Mouse (Mus musculus) thymus, adult 2 months (tissue): ENCODE results near the gene Mettl16. TPM values are rescaled to one million over a fixed set of nuclear protein-coding genes. Genes with fewer than 3 reads are reported as not detected.
"Not testable (repeated sequence)": the region's sequence is repeated elsewhere in the genome, so short reads cannot be mapped to it uniquely, and the experiment has no call there.

ENCODE experiments used
- DNase-seq: peaks from one replicate; pipeline ENCODE4 v3.0.0; 2021
- H3K27ac ChIP-seq: fragments of 200-500 bp; 2 replicates; pipeline ENCODE4 v1.5.1; 2012; ENCODE audit warnings: low read length, control low read depth; ENCODE audit not compliant: control insufficient read depth, insufficient read depth
- H3K27me3 ChIP-seq: fragments of 200-500 bp; 2 replicates; pipeline ENCODE4 v1.6.1; 2012; ENCODE audit warnings: mild to moderate bottlenecking, low read length, moderate library complexity, mixed read lengths; ENCODE audit not compliant: control insufficient read depth, insufficient read depth
- H3K36me3 ChIP-seq: fragments of 200-500 bp; 2 replicates; pipeline ENCODE4 v1.6.1; 2012; ENCODE audit warnings: mild to moderate bottlenecking, low read length, moderate library complexity; ENCODE audit not compliant: control insufficient read depth, insufficient read depth
- H3K4me1 ChIP-seq: fragments of 200-500 bp; replicated peaks from 2 replicates; pipeline ENCODE4 v1.6.1; 2012; ENCODE audit warnings: low read length; ENCODE audit not compliant: control insufficient read depth, insufficient read depth
- H3K4me3 ChIP-seq: fragments of 200-500 bp; 2 replicates; pipeline ENCODE4 v1.5.1; 2012; ENCODE audit warnings: mild to moderate bottlenecking, low read length, control low read depth, moderate library complexity; ENCODE audit not compliant: control insufficient read depth, insufficient read depth
- CTCF ChIP-seq: fragments of 200-500 bp; IDR thresholded peaks from 2 replicates; pipeline ENCODE4 v1.5.1; 2012; ENCODE audit warnings: mild to moderate bottlenecking, control low read depth, low read length, moderate library complexity, borderline replicate concordance; ENCODE audit not compliant: control insufficient read depth, poor library complexity, insufficient read depth; ENCODE audit errors: extremely low read depth
- POLR2A ChIP-seq: fragments of 200-500 bp; IDR thresholded peaks from 2 replicates; pipeline ENCODE4 v1.6.1; 2012; ENCODE audit warnings: mild to moderate bottlenecking, low read length, control low read depth, moderate library complexity; ENCODE audit not compliant: control insufficient read depth, poor library complexity, insufficient read depth; ENCODE audit errors: extremely low read depth
- WGBS: fragments of 180-500 bp; shearing (Covaris S2); methylation state at CpG from one replicate; pipeline ENCODE4 v1.1.7; 2018; 5-methylcytosine and 5-hydroxymethylcytosine counted together
- polyA plus RNA-seq: library from polyadenylated mRNA; depleted of rRNA; stranded (reverse); fragments of >200 nt; gene quantifications from 2 replicates; pipeline ENCODE4 v1.2.3, GENCODE M21; 2012

Mettl16 gene
- polyA plus RNA-seq, 1 experiment, result 5.3 TPM

- Histone ChIP-seq H3K4me1 (no peaks in the 10 kb centered on the region), H3K27ac (no peak overlapping the region), H3K36me3 (peaks cover 18% of the 10 kb centered on the region), H3K4me3 (no peak overlapping the region), H3K27me3 (no peaks in the 10 kb centered on the region)
- no peak for DNase-seq
- TF ChIP-seq POLR2A (no peak), CTCF (no peak)
These were observed 39.5 kb downstream of the Mettl16 start for GRCm38 (mm10) chr11:74810134-74810533.

- 95% methylated on average over 3 of the region's 3 CpGs for WGBS
- not testable (repeated sequence) for H3K4me3 ChIP-seq, H3K4me1 ChIP-seq, DNase-seq, H3K27me3 ChIP-seq, H3K27ac ChIP-seq
- H3K36me3 ChIP-seq, result peaks cover 16% of the 10 kb centered on the region
These were observed 40.4 kb downstream of the Mettl16 start for GRCm38 (mm10) chr11:74811027-74811426.

- DNase-seq, result no peak
- 92% methylated on average over 5 of the region's 5 CpGs for WGBS
- Histone ChIP-seq H3K27ac (no peak overlapping the region), H3K4me3 (no peak overlapping the region), H3K27me3 (no peaks in the 10 kb centered on the region), H3K36me3 (peaks cover 13% of the 10 kb centered on the region), H3K4me1 (no peaks in the 10 kb centered on the region)
- TF ChIP-seq CTCF (no peak), POLR2A (no peak)
These were observed 40.9 kb downstream of the Mettl16 start for GRCm38 (mm10) chr11:74811538-74811937.

GRCm38 (mm10) chr11:74815795-74816194 lies 45.2 kb downstream of the Mettl16 start:
- Histone ChIP-seq H3K27ac (no peak overlapping the region), H3K27me3 (no peaks in the 10 kb centered on the region), H3K4me3 (no peak overlapping the region), H3K4me1 (no peaks in the 10 kb centered on the region), H3K36me3 (peaks cover 16% of the 10 kb centered on the region; the same call in 1 of the 2 replicates)
- TF ChIP-seq CTCF (no peak), POLR2A (no peak)
- no peak for DNase-seq

- no peak for TF ChIP-seq POLR2A
- TF ChIP-seq CTCF, result no peak
- H3K36me3 ChIP-seq, result peaks cover 16% of the 10 kb centered on the region; the same call in 1 of the 2 replicates
- WGBS, result 90% methylated on average over 1 of the region's 1 CpGs
- H3K4me3 ChIP-seq, result no peak overlapping the region
- H3K27me3 ChIP-seq, result no peaks in the 10 kb centered on the region
- no peak overlapping the region for H3K27ac ChIP-seq
- no peaks in the 10 kb centered on the region for H3K4me1 ChIP-seq
- no peak for DNase-seq
These were observed 50.3 kb downstream of the Mettl16 start for GRCm38 (mm10) chr11:74820921-74821320.

- Histone ChIP-seq H3K4me1 (no peaks in the 10 kb centered on the region), H3K36me3 (peaks cover 15% of the 10 kb centered on the region; the same call in 1 of the 2 replicates), H3K4me3 (no peak overlapping the region), H3K27ac (no peak overlapping the region), H3K27me3 (no peaks in the 10 kb centered on the region)
- TF ChIP-seq POLR2A (no peak), CTCF (no peak)
- no peak for DNase-seq
- WGBS, result 63% methylated on average over 1 of the region's 1 CpGs
These were observed 50.8 kb downstream of the Mettl16 start for GRCm38 (mm10) chr11:74821463-74821862.

GRCm38 (mm10) chr11:74822746-74823440 lies 52.3 kb downstream of the Mettl16 start:
- WGBS, result over 99% methylated on average over 7 of the region's 7 CpGs
- Histone ChIP-seq H3K27ac (no peak overlapping the region), H3K27me3 (no peaks in the 10 kb centered on the region), H3K4me3 (no peak overlapping the region), H3K4me1 (peaks cover 2% of the 10 kb centered on the region; the same call in 1 of the 2 replicates), H3K36me3 (peaks cover 2% of the 10 kb centered on the region; the same call in 1 of the 2 replicates)
- no peak for TF ChIP-seq CTCF
- TF ChIP-seq POLR2A, result no peak
- no peak for DNase-seq
